Mouse (Mus musculus) liver, embryonic 13.5 days (tissue): ENCODE measurements around the gene Gtf2a1. TPM values are rescaled to one million over a fixed set of nuclear protein-coding genes. Genes with fewer than 3 reads are reported as not detected.

Experiments used
- ATAC-seq: fragments of 200-750 bp; cut with Nextera tagmentation; 2 replicates; pipeline ENCODE4 v1.8.0; 2017; ENCODE audit warnings: low read depth, mild to moderate bottlenecking, moderate number of reproducible peaks, moderate library complexity
- DNase-seq: peaks from one replicate; pipeline ENCODE4 v3.0.0; 2022
- H3K27ac ChIP-seq: fragments of 300-500 bp; sonication (generic); 2 replicates; pipeline ENCODE4 v1.5.1; 2015; ENCODE audit warnings: moderate library complexity, mild to moderate bottlenecking, inconsistent platforms
- H3K27me3 ChIP-seq: fragments of 300-500 bp; sonication (generic); 2 replicates; pipeline ENCODE4 v1.6.1; 2015; ENCODE audit warnings: mild to moderate bottlenecking, inconsistent platforms
- H3K36me3 ChIP-seq: fragments of 300-500 bp; sonication (generic); 2 replicates; pipeline ENCODE4 v1.6.1; 2015; ENCODE audit warnings: mild to moderate bottlenecking, inconsistent platforms
- H3K4me1 ChIP-seq: fragments of 300-500 bp; sonication (generic); replicated peaks from 2 replicates; pipeline ENCODE4 v1.6.1; 2015; ENCODE audit warnings: inconsistent platforms
- H3K4me2 ChIP-seq: fragments of 300-500 bp; sonication (generic); 2 replicates; pipeline ENCODE4 v1.6.1; 2015; ENCODE audit warnings: inconsistent platforms, mild to moderate bottlenecking, moderate library complexity
- H3K4me3 ChIP-seq: fragments of 300-500 bp; sonication (generic); replicated peaks from 2 replicates; pipeline ENCODE4 v1.5.1; 2015; ENCODE audit warnings: mild to moderate bottlenecking, inconsistent platforms
- H3K9ac ChIP-seq: fragments of 300-500 bp; sonication (generic); 2 replicates; pipeline ENCODE4 v1.6.1; 2015; ENCODE audit warnings: mild to moderate bottlenecking, inconsistent platforms
- H3K9me3 ChIP-seq: fragments of 300-500 bp; sonication (generic); replicated peaks from 2 replicates; pipeline ENCODE4 v1.6.1; 2016; ENCODE audit warnings: inconsistent platforms
- WGBS: fragments of 180-500 bp; shearing (Covaris S2); methylation state at CpG from one replicate; pipeline ENCODE4 v1.1.7; 2015; ENCODE audit not compliant: insufficient replicate concordance; 5-methylcytosine and 5-hydroxymethylcytosine counted together
- polyA plus RNA-seq: library from polyadenylated mRNA; unstranded; fragments of >200 nt; fragmentation: Nextera tagmentation; extraction: Ambion mirVana; gene quantifications from 2 replicates; pipeline ENCODE4 v1.2.1, GENCODE M21; 2015

The Gtf2a1 gene
- polyA plus RNA-seq, 1 experiment from 2014 or later, result 21.7 TPM

GRCm38 (mm10) chr12:91523626-91524025, 66.7 kb downstream of the Gtf2a1 start:
- DNase-seq (no peak), ATAC-seq (no peak)
- no peaks in the 10 kb centered on the region for H3K36me3 ChIP-seq
- 41% methylated on average over 3 of the region's 3 CpGs for WGBS
- H3K27me3 ChIP-seq, result no peaks in the 10 kb centered on the region
- H3K27ac ChIP-seq, result no peak overlapping the region
- no peaks in the 10 kb centered on the region for H3K4me1 ChIP-seq
- no peaks in the 10 kb centered on the region for H3K9me3 ChIP-seq
- no peak overlapping the region for H3K4me3 ChIP-seq
- H3K9ac ChIP-seq, result no peak overlapping the region
- no peak overlapping the region for H3K4me2 ChIP-seq

- Histone ChIP-seq H3K4me3 (no peak overlapping the region), H3K4me2 (no peak overlapping the region), H3K9ac (no peak overlapping the region), H3K4me1 (no peaks in the 10 kb centered on the region), H3K9me3 (no peaks in the 10 kb centered on the region), H3K27ac (no peak overlapping the region), H3K36me3 (no peaks in the 10 kb centered on the region), H3K27me3 (no peaks in the 10 kb centered on the region)
- DNase-seq (no peak), ATAC-seq (no peak)
- 78% methylated on average over 3 of the region's 3 CpGs for WGBS
Observed at GRCm38 (mm10) chr12:91517808-91518207, 72.5 kb downstream of the Gtf2a1 start.

GRCm38 (mm10) chr12:91513980-91514379, 76.3 kb downstream of the Gtf2a1 start:
- no peaks in the 10 kb centered on the region for H3K27me3 ChIP-seq
- no peaks in the 10 kb centered on the region for H3K9me3 ChIP-seq
- DNase-seq (no peak), ATAC-seq (no peak)
- no peaks in the 10 kb centered on the region for H3K4me1 ChIP-seq
- no peak overlapping the region for H3K4me2 ChIP-seq
- 60% methylated on average over 6 of the region's 6 CpGs for WGBS
- no peaks in the 10 kb centered on the region for H3K36me3 ChIP-seq
- no peak overlapping the region for H3K27ac ChIP-seq
- H3K4me3 ChIP-seq, result no peak overlapping the region
- H3K9ac ChIP-seq, result no peak overlapping the region

GRCm38 (mm10) chr12:91511766-91512165, 78.5 kb downstream of the Gtf2a1 start:
- DNase-seq, result no peak
- no peak for ATAC-seq
- no peaks in the 10 kb centered on the region for H3K27me3 ChIP-seq

More at GRCm38 (mm10) chr12:91511766-91512165, 78.5 kb downstream of the Gtf2a1 start:
- Histone ChIP-seq H3K9ac (no peak overlapping the region), H3K4me1 (no peaks in the 10 kb centered on the region), H3K36me3 (no peaks in the 10 kb centered on the region), H3K9me3 (no peaks in the 10 kb centered on the region), H3K4me3 (no peak overlapping the region), H3K27ac (no peak overlapping the region), H3K4me2 (no peak overlapping the region)
- WGBS, result 52% methylated on average over 3 of the region's 3 CpGs

Other genes starting within 250 kb of the Gtf2a1 start
- gene Cep128, start 206.1 kb downstream of the Gtf2a1 start, polyA plus RNA-seq, result 9.0 and 11.0 TPM in 2 replicates
- gene Tshr, start 205.9 kb downstream of the Gtf2a1 start, polyA plus RNA-seq, result 0.13 TPM in 1 of 2 replicates, not detected in the other
- gene Ston2, start 197.9 kb upstream of the Gtf2a1 start, polyA plus RNA-seq, result 25.0 and 25.2 TPM in 2 replicates